Mouse (Mus musculus) ovary, postnatal 14 days (tissue): Measurements from ENCODE around the gene Mlh1.

Experiments
- DNase-seq: peaks from one replicate; pipeline ENCODE4 v3.0.0; 2022; ENCODE audit warnings: low spot score

Mlh1 gene

DNA sequence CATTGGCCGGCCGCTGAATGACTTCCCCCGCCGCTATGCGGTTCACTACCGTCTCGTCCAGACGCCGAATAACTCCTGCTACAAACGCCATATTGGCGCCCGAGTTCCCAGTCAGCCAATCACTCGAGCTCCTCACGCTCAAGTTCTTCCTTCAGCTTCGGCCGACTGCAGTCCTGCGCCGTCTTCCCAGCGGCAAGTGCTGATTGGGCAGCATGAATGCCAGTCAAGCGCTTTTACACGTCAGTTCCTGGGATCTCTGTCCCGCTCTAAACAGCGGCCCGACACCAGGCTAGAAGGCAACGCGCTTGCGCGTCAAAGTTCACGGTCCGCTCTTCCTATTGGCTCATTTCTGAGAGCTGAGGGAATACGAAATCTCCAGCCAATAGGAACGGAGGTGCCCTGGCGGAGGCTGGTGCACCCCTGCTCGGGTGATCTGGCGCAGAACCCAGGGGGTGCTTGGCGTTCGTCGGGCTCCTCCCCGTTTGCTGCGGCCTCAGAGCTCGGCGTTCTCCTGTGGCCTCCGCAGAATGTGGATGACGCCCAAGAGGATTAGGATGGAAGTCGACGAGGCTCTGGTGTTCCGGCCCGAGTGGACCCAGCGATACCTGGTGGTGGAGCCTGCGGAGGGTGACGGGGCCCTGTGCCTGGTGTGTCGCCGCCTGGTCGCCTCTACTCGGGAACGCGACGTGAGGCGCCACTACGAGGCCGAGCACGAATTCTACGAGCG, at the start of gene Mlh1, which contains the start of gene Epm2aip1:
Mlh1 (minus strand) TSS at position 358 of the 727 bp plus-strand sequence.
Epm2aip1 (plus strand) TSS at position 496 of the 727 bp plus-strand sequence.
- peak; percentile 96 for DNase-seq

GRCm38 (mm10) chr9:111320912-111321311, 49.3 kb upstream of the Mlh1 start:
- DNase-seq = no peak

DNA sequence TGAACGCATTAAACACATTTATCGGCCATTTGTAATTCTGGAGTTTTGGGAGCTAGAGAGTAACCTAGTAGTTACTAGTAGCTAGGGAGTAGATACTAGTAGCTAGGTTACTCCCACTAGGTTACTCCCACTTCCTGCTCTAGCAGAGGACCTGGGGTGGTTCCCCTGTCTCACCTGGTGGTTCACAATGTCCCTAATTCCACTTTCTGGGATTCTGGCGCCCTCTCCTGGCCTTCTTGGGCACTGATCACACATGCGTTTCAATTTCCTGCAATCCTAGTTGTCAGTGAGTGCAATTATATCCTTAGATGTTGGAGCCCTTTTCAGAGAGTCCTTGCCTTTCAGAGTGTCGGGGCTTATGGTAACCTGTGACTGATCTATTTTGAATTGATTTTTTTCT, 42.6 kb upstream of the Mlh1 start:
- DNase-seq = peak; percentile 55

- no peak for DNase-seq
Observed at GRCm38 (mm10) chr9:111313793-111314192, 42.2 kb upstream of the Mlh1 start.

DNA sequence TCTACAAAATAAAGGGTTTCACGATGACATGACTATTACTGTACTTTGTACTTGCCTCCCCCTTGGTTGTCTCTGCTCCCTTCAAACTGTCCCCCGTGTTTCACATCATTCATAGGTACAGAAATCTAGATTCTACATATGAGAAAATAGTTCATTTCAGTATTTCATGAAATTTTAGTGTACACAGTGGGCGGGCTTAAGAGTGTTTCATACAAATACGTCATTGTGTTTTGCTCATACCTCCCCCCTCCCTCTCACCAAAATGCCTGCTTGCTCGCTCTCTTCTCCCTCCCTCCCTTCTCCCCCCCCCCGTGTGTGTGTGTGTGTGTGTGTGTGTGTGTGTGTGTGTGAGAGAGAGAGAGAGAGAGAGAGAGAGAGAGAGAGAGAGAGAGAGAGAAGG, 41.7 kb upstream of the Mlh1 start:
- no peak for DNase-seq

- no peak for DNase-seq
Observed at GRCm38 (mm10) chr9:111312442-111313141, 41.0 kb upstream of the Mlh1 start.

DNA sequence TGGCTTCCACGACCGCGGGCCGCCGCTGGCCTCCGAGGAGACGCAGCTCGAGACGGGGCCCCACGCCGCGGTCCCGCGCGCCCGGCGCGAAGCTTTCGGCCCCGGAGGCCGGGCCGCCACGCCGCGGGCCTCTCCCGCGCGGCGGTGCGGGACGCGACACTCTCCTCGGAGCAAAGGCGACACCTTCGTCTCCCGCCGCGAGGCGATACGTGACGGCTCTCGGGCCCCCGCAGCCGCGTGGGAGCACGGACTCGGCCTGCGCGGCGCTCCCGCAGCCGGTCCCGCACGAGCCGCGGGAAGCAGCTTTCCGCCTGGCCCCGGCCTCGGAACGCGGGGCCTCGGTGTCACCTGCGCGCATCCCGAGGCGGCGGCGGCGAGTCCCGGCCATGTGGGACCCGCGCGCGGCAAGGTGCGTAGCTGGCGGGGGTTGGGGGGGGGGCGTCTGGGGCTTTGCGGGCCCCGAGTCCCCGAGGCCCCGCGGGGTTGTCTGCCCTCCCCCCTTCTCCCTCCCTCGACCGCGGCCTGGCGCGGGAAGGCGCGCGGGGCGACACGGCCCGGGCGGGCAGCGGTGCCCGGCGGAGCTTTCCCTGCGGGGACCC, 40.4 kb upstream of the Mlh1 start:
- DNase-seq = no peak

DNA sequence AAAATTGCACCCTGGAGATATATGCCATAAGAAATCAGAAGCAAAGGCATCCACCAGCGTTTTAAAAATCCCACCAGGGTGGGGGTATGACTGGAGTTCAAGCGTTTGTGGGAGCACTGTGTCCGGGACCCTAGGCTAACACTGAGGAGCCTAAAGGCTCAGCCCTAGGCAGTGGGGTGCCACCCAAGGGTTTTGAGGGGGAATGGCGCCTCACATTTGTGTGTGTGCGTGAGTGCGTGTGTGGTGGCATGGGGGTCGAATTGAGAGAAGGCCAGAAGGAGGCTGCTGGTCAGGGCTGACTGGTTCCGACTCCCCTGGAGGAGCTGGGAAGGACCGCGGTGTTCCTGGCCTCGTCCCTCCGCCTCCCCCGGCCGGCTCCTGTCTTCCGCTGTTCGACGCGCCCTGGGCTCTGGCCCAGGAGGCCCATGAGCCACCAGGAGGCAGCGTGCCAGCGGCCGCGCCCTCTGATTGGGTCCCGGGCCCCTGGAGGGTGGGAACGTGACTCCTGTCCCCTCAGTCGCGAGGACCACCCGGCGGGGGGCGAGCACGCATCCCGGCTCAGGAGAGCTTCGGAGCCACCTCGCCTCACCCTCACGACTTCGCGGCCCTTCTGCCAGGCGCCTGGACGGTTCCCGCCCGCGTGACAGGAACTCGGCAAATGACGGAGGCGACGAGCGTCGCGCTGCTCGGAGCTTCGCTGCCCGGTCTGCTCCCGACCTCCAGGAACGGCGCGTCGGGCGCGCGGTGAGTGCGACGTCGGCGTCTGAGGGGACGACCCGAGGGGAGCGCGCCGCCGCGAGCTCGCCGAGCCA, 39.6 kb upstream of the Mlh1 start, which contains the start of gene Trank1:
Trank1 (plus strand) TSS at position 709 of the 812 bp plus-strand sequence.
- peak; percentile 21 for DNase-seq

- DNase-seq = no peak
Observed at GRCm38 (mm10) chr9:111306142-111306541, 34.6 kb upstream of the Mlh1 start.

- no peak for DNase-seq
Observed at GRCm38 (mm10) chr9:111304036-111304435, 32.4 kb upstream of the Mlh1 start.

- no peak for DNase-seq
Observed at GRCm38 (mm10) chr9:111302196-111302831, 30.7 kb upstream of the Mlh1 start.

GRCm38 (mm10) chr9:111298606-111299005, 27.0 kb upstream of the Mlh1 start:
- DNase-seq = no peak

- DNase-seq = no peak
Observed at GRCm38 (mm10) chr9:111296433-111296832, 24.8 kb upstream of the Mlh1 start.

DNA sequence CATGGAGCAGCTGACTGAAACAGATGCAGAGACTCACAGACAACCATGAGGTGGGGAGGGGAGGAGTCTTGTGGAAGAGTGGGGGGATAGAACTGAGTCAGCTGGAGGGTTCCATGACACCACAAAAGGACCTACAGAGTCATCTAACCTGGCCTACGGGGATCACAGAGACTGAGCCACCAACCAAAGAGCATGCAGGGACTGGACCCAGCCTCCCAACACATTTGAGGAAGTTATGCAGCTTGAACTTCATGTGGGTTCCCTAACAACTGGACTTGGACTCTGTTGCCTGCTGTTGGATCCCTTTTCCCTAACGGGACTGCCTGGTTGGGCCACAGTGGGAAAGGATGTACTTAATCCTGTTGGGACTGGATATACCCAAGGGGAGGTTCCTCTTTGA, 23.7 kb upstream of the Mlh1 start:
- no peak for DNase-seq

DNA sequence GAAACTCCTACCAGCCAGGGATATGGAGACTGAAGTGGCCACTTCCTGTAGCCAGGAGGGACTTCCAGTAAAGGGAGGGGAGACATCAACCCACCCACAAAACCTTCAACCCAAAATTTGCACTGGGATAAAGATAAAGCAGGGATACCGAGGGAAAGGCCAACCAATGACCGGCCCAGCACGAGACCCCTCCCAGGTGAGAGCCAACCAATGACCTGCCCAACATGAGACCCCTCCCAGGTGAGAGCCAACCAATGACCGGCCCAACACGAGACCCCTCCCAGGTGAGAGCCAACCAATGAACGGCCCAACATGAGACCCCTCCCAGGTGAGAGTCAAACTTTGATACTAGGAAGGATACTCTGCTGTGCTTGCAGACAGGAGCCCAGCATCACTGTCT, 23.3 kb upstream of the Mlh1 start:
- no peak for DNase-seq

DNA sequence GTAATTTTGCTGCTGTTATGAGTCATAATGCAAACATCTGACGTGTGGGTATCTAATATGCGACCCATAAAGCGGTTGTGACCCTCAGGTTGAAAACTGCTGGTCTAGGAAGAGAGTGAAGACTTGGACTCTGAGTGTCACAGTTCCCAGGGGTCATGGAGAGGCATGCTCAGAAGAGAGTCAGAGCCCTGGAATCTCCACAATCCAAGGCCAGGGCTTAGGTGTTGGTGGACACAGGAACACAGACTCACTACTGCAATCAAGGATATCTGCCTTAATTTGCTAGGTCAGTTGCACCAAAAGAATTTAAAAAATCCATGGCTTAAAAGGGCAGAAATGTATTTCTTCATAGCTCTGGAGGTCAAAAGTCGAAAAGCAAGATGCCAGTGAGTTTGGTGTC, 21.6 kb upstream of the Mlh1 start:
- DNase-seq = no peak

- no peak for DNase-seq
Observed at GRCm38 (mm10) chr9:111290539-111291100, 19.0 kb upstream of the Mlh1 start.

DNA sequence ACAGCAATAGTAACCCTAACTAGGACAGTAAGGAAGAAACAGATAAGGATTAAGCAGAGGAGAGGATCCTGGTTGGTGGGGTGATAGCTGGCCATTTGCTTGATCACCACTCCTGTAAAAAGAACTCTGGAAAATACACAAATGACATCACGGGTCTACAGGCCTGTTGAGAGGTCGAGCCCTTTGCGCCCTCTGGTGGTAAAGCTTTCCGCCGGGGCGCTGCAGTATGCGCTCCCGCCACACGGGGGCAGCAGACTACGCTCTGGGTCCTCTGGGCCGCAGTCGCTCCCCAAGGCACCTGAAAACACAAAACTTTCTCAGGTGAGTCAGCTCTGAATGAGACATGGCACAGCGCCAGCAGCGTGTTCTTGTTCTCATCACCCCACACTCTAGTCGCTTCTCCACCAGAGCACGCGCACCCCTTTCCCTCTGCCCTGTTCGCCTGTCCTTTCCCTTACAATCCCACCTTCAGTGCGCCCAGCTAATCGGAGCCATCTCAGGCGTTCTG, 18.3 kb upstream of the Mlh1 start:
- peak; percentile 97 for DNase-seq

GRCm38 (mm10) chr9:111289294-111289831, 17.8 kb upstream of the Mlh1 start:
- DNase-seq = no peak

DNA sequence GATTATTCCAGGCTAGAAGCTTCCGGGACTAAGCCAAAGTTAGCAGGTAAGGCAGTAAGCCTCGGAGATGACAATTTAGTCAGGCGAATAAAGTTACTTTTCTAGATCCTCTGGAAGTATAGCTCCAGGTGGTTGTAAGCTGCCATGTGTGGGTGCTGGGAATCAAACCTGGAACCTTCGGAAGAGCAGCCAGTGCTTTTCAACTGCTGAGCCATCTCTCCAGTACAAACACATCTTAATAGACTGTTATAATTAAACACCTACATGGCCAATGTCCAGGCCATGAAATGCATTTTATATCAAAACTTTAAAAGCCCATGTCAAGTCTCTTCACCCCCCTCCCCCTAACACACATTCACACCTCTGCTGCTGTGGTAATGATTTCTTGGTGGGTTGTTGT, 16.4 kb upstream of the Mlh1 start:
- no peak for DNase-seq

- DNase-seq = no peak
Observed at GRCm38 (mm10) chr9:111286468-111286867, 14.9 kb upstream of the Mlh1 start.
